In the genomic region with DNA sequence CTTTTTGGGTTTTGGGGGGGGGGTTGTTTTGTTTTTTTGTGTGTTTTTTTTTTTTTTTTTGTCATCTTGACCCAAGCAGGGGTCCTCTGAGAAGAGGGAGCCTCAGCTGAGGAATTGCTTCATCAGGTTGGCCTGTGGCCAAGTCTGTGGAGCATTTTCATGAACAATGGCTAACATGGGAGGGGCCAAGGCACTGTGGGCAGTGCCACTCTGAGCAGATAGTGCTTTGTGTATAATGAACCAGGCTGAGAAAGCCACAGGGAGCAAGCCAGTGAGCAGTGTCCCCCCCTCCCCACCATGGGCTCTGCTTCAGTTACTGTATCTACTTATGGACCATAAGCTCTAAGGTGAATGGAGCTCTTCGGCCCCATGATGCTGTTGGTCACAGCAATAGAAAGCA, we compare ENCODE assay signal across 23 mouse cellular contexts.
DNase-seq lines count a peak whose midpoint lies in the region; ATAC-seq and TF ChIP-seq lines count a peak whose summit lies in the region.
"Had no signal": no experiment of that assay in that cellular context is flagged by ENCODE, and none has a peak within 500 bp of the region (broad histone marks: within the 10 kb centered on the region; RNA-seq: fewer than 3 reads in every experiment).

No protein-coding gene starts in this region.

- H3K4me2 ChIP-seq in hindbrain, embryonic 12.5 days (replicated peaks), result no peak overlapping the region
- H3K4me2 ChIP-seq in hindbrain, embryonic 13.5 days, result no peak overlapping the region
- no peak overlapping the region for H3K4me2 ChIP-seq in midbrain, embryonic 14.5 days (ENCODE audit: low read length)
- no peak overlapping the region for H3K4me2 ChIP-seq in midbrain, postnatal 0 days (ENCODE audit: low read depth, low read length, poor library complexity, severe bottlenecking)
- H3K4me2 ChIP-seq: embryonic facial prominence, embryonic 12.5 days; heart, embryonic 15.5 days; liver, embryonic 12.5 days; midbrain, embryonic 15.5 days had no signal

- no peak for TF ChIP-seq POLR2A in brain, embryonic 14.5 days (IDR thresholded peaks at IDR 0.05; ENCODE audit: borderline replicate concordance, extremely low read depth, insufficient read depth, insufficient read length, poor library complexity, severe bottlenecking)

- no peaks in the 10 kb centered on the region for H3K27me3 ChIP-seq in hindbrain, embryonic 12.5 days
- no peaks in the 10 kb centered on the region for H3K27me3 ChIP-seq in hindbrain, embryonic 13.5 days
- H3K27me3 ChIP-seq in midbrain, embryonic 14.5 days (ENCODE audit: control insufficient read depth, insufficient read depth, low read length), result no peaks in the 10 kb centered on the region
- no peaks in the 10 kb centered on the region for H3K27me3 ChIP-seq in midbrain, postnatal 0 days (ENCODE audit: insufficient read depth, low read length)
- H3K27me3 ChIP-seq: embryonic facial prominence, embryonic 12.5 days; heart, embryonic 15.5 days; liver, embryonic 12.5 days; midbrain, embryonic 15.5 days had no signal

- WGBS in hindbrain, embryonic 12.5 days, result 96% methylated on average over 1 of the region's 1 CpGs
- WGBS in hindbrain, embryonic 13.5 days, result 82% methylated on average over 1 of the region's 1 CpGs
- WGBS in midbrain, embryonic 14.5 days, result 83% methylated on average over 1 of the region's 1 CpGs
- 100% methylated on average over 1 of the region's 1 CpGs for WGBS in midbrain, postnatal 0 days

- no peaks in the 10 kb centered on the region for H3K36me3 ChIP-seq in hindbrain, embryonic 12.5 days
- no peaks in the 10 kb centered on the region for H3K36me3 ChIP-seq in hindbrain, embryonic 13.5 days
- H3K36me3 ChIP-seq in midbrain, embryonic 14.5 days (ENCODE audit: control insufficient read depth, insufficient read depth, low read length), result no peaks in the 10 kb centered on the region
- no peaks in the 10 kb centered on the region for H3K36me3 ChIP-seq in midbrain, postnatal 0 days (ENCODE audit: insufficient read depth, low read length)
- H3K36me3 ChIP-seq: embryonic facial prominence, embryonic 12.5 days; forebrain, embryonic 10.5 days; heart, embryonic 15.5 days; liver, embryonic 12.5 days; midbrain, embryonic 15.5 days had no signal

- no peak overlapping the region for H3K9ac ChIP-seq in hindbrain, embryonic 12.5 days
- H3K9ac ChIP-seq in hindbrain, embryonic 13.5 days, result no peak overlapping the region
- no peak overlapping the region for H3K9ac ChIP-seq in midbrain, embryonic 14.5 days (replicated peaks; ENCODE audit: low read length)
- no peak overlapping the region for H3K9ac ChIP-seq in midbrain, postnatal 0 days (replicated peaks; ENCODE audit: low read length, poor library complexity, severe bottlenecking)
- H3K9ac ChIP-seq: embryonic facial prominence, embryonic 12.5 days; forebrain, postnatal 0 days; heart, embryonic 15.5 days; liver, embryonic 12.5 days; liver, postnatal 0 days; midbrain, embryonic 15.5 days had no signal

- peak; percentile 58; the same call in 1 of the 2 replicates for ATAC-seq in hindbrain, embryonic 12.5 days (ENCODE audit: low FRiP score)
- no peak for ATAC-seq in hindbrain, embryonic 13.5 days (ENCODE audit: low FRiP score)
- ATAC-seq in midbrain, embryonic 14.5 days (ENCODE audit: low FRiP score, low TSS enrichment), result no peak
- no peak for ATAC-seq in midbrain, postnatal 0 days (ENCODE audit: low FRiP score)
- ATAC-seq: activated CD4-positive, CD25-positive, alpha-beta regulatory T cell, adult 4 months; forebrain, postnatal 0 days; intestine, embryonic 16.5 days; liver, embryonic 12.5 days; liver, postnatal 0 days; midbrain, embryonic 15.5 days had no signal

- peak; percentile 45 for DNase-seq in midbrain, embryonic 14.5 days
- no peak for DNase-seq in midbrain, postnatal 0 days (ENCODE audit: low spot score)
- peak; percentile 54 for DNase-seq in brain, embryonic 14.5 days (ENCODE audit: low read depth)
- no peak for DNase-seq in right cerebral cortex, postnatal 25 days
- DNase-seq in kidney, postnatal 25 days, result no peak
- DNase-seq: adrenal gland, adult 8-10 months; B cell, adult 2 months; cerebellum, adult 8-10 months; cerebellum, postnatal 36 days; forebrain, postnatal 0 days; kidney, adult 8-10 months; kidney, postnatal 10 days; liver, postnatal 0 days; thymus, postnatal 14 days had no signal

- no peak overlapping the region for H3K27ac ChIP-seq in hindbrain, embryonic 12.5 days
- H3K27ac ChIP-seq in hindbrain, embryonic 13.5 days, result no peak overlapping the region
- H3K27ac ChIP-seq in midbrain, embryonic 14.5 days (replicated peaks; ENCODE audit: low read depth, low read length), result no peak overlapping the region
- no peak overlapping the region for H3K27ac ChIP-seq in midbrain, postnatal 0 days (ENCODE audit: low read depth, low read length)
- H3K27ac ChIP-seq: embryonic facial prominence, embryonic 12.5 days; forebrain, embryonic 10.5 days; heart, embryonic 15.5 days; liver, embryonic 12.5 days; midbrain, embryonic 15.5 days had no signal

- no peaks in the 10 kb centered on the region for H3K9me3 ChIP-seq in hindbrain, embryonic 12.5 days (replicated peaks)
- H3K9me3 ChIP-seq in hindbrain, embryonic 13.5 days, result no peaks in the 10 kb centered on the region
- no peaks in the 10 kb centered on the region for H3K9me3 ChIP-seq in midbrain, embryonic 14.5 days (ENCODE audit: control insufficient read depth, low read length)
- no peaks in the 10 kb centered on the region for H3K9me3 ChIP-seq in midbrain, postnatal 0 days (ENCODE audit: low read length)
- H3K9me3 ChIP-seq: embryonic facial prominence, embryonic 12.5 days; forebrain, embryonic 10.5 days; heart, embryonic 15.5 days; liver, embryonic 12.5 days; midbrain, embryonic 15.5 days had no signal

- H3K4me3 ChIP-seq in hindbrain, embryonic 12.5 days, result no peak overlapping the region
- no peak overlapping the region for H3K4me3 ChIP-seq in hindbrain, embryonic 13.5 days
- H3K4me3 ChIP-seq in midbrain, embryonic 14.5 days (replicated peaks; ENCODE audit: low read depth, low read length), result no peak overlapping the region
- no peak overlapping the region for H3K4me3 ChIP-seq in midbrain, postnatal 0 days (ENCODE audit: low read depth, low read length)
- H3K4me3 ChIP-seq: embryonic facial prominence, embryonic 12.5 days; forebrain, embryonic 10.5 days; heart, embryonic 15.5 days; liver, embryonic 12.5 days; midbrain, embryonic 15.5 days had no signal

- no peak for TF ChIP-seq CTCF in midbrain, postnatal 0 days (IDR thresholded peaks at IDR 0.05)
- TF ChIP-seq CTCF in brain, embryonic 14.5 days (IDR thresholded peaks at IDR 0.05; ENCODE audit: borderline replicate concordance, extremely low read depth, insufficient read depth, insufficient read length), result no peak

- H3K4me1 ChIP-seq in hindbrain, embryonic 12.5 days, result no peaks in the 10 kb centered on the region
- peaks cover 13% of the 10 kb centered on the region; the same call in 1 of the 2 replicates for H3K4me1 ChIP-seq in hindbrain, embryonic 13.5 days (replicated peaks)
- no peaks in the 10 kb centered on the region for H3K4me1 ChIP-seq in midbrain, embryonic 14.5 days (ENCODE audit: control insufficient read depth, insufficient read depth, low read length)
- H3K4me1 ChIP-seq in midbrain, postnatal 0 days (ENCODE audit: insufficient read depth, low read length), result no peaks in the 10 kb centered on the region
- H3K4me1 ChIP-seq: embryonic facial prominence, embryonic 12.5 days; heart, embryonic 15.5 days; liver, embryonic 12.5 days; midbrain, embryonic 15.5 days had no signal

Comparison
In these comparisons a context has a peak if more than half of its experiments do, and no peak if none do; other contexts are left out.
1. DNase-seq: peak in midbrain, embryonic 14.5 days (single experiment) and brain, embryonic 14.5 days (single experiment); none in midbrain, postnatal 0 days (single experiment), right cerebral cortex, postnatal 25 days (single experiment) and kidney, postnatal 25 days (0 of 2).